Mouse (Mus musculus) brain, embryonic 14.5 days (tissue): ENCODE measurements around the gene Scin.

ENCODE experiments used
- CTCF ChIP-seq: fragments of 200-500 bp; IDR thresholded peaks from 2 replicates; pipeline ENCODE4 v1.5.1; 2012; ENCODE audit warnings: inconsistent platforms, mild to moderate bottlenecking, moderate library complexity, borderline replicate concordance; ENCODE audit not compliant: insufficient read depth, insufficient read length; ENCODE audit errors: extremely low read depth
- POLR2A ChIP-seq: fragments of 200-500 bp; IDR thresholded peaks from 2 replicates; pipeline ENCODE4 v1.6.1; 2012; ENCODE audit warnings: mild to moderate bottlenecking, inconsistent platforms, borderline replicate concordance; ENCODE audit not compliant: poor library complexity, insufficient read depth, insufficient read length, severe bottlenecking; ENCODE audit errors: extremely low read depth

- TF ChIP-seq CTCF (no peak), POLR2A (no peak)
These were observed 37.6 kb upstream of the Scin start for GRCm38 (mm10) chr12:40171637-40172036.
